Mouse (Mus musculus) CD4-positive, CD25-positive, alpha-beta regulatory T cell, adult 2 months (primary cell): ENCODE measurements at regions not wholly inside any gene's neighbourhood (a gene's known extent, or its start where the extent isn't known, plus 50 kb on each side); places are given as distances from the start of the nearest gene placed in this dataset.

Experiments
- DNase-seq: peaks from one replicate; pipeline ENCODE4 v3.0.0-alpha.2; 2012; ENCODE audit warnings: low read depth, low spot score

DNA sequence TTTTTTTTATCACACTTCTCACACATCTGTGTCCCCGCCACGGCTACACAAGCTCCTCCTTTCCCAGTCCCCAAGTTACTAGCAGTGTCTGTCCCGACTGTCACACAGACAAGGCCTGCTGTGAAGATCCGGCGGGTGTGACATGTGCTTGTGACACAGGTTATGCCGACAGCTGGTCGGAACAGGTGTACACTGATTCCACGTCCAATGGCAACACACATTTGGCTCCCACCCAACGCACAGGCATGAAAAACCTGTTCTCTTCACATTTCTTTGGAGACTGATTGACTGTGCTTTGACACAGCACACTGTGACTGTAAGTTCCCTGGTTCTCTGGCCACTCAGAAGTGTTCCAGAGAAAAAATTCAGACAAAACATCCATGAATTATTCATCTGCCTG lies 281.4 kb downstream of the En1 start:
- no peak for DNase-seq

DNA sequence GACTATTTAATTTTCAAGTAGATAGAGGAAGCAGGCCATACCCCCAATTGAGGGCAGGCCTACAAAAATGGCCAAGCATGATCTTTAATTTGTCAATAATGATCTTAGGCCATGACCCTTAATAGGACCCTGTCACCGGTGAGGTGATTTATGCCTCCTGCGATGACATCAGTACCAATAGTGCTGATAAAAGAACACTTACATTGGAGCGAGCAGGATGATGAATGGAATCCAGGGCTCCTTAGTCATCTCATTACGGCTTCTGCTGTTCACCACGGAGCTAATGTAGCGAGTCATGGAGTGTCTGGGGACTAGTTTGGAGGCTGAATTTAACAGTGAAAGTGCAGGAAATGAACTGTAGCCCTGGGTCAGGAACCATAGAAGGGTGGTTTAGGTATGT lies 308.6 kb downstream of the En1 start:
- no peak for DNase-seq

GRCm38 (mm10) chr1:120911962-120912670 lies 309.9 kb downstream of the En1 start:
- no peak for DNase-seq

GRCm38 (mm10) chr1:120921540-120921939 lies 319.3 kb downstream of the En1 start:
- DNase-seq: no peak

DNA sequence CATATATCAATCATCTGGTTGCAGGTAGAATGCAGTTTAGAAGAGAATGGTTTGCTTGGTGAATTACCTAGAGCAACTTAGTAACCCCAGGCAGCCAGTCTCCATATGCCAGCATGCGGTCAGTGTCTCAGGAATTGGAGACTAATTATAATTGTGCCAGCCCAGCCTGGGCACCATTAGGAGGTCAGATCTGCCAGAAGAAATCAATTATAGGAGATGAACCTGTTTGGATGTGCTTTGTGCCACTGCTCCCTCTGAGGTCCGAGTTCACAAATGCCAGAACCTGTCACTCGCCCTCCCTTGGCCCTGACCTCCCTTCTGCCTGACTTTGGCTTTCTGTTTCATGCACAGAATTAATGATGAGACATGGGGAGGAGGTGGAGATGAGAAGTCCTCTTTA lies 323.1 kb downstream of the En1 start:
- DNase-seq: no peak

DNA sequence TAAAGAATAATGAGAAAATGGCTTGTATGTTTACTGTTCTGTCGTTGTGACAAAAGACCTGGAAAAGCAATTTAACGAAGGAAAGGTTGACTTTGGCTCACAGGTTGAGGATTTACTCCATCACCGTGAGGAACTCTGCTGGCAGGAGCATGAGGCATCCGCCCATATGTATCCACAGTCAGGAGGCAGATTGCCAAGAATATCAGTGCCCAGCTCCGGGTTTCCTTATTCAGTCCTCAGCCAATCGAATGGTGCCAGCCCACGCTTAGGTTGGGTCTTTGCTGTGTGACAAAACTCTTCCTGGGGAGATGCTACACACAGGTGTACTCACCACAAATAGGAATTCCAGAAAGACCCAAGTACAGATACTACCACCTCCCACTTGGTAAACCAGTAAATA lies 327.9 kb downstream of the En1 start:
- DNase-seq: no peak

DNA sequence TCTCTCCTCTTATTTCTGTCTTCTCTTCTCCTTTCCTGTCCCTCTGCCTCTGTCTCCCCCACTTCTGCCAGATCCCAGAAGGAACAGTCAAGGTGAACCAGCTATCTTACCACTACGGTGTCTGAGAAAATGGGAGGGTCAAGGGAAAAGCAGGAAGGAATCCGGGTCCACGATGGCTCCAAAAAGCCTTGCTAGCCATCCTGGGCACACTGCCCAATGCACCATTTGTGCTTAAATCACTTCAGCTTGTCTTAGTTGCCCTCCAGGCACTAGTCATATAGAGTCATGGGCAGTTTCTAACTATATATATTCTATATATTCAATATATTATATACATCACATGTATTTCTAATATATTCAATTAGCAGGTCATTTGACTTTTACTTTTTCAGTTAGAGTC lies 333.1 kb downstream of the En1 start:
- DNase-seq: no peak

DNA sequence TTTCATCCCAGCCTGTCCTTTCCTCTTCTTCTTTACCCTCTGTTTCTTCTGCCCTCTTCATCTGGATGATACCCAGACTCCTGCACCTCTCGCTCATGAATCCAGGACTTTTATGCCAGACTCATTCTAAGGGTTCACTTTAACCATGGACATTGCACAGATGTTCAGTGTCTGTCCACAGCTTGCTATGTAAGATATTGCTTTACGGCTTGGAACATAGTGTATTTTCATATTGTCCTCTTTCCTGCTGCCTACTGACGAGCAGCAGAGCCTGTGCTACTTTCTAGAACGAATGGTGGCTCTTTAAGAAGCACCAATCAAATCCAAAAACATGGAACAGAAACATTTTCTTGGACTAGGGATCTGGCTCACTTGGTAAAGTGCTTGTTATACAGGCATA lies 341.5 kb downstream of the En1 start:
- no peak for DNase-seq

GRCm38 (mm10) chr1:120946349-120946748 lies 344.1 kb downstream of the En1 start:
- no peak for DNase-seq

DNA sequence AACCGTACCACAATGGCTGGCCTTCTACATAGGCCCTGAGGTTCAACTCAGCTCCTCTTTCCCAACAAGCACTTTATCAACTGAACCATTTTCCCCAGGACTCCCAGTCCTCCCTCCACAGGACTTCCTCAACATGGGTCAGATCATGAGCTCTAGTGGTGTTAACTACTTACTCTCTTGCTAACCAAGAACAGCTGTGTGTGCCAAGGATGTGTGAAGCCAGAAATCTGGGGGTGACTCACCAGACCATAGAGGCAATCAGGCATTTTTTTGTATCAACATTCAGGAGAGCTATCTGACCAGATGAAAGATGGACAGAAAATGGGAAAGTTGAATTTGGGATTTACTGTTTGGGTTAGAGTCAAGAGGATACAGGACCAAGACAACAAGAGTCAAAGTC lies 359.0 kb downstream of the En1 start:
- no peak for DNase-seq

- no peak for DNase-seq
Observed at GRCm38 (mm10) chr1:120961984-120962383, 359.8 kb downstream of the En1 start.

- no peak for DNase-seq
Observed at GRCm38 (mm10) chr1:120963477-120964178, 361.4 kb downstream of the En1 start.

DNA sequence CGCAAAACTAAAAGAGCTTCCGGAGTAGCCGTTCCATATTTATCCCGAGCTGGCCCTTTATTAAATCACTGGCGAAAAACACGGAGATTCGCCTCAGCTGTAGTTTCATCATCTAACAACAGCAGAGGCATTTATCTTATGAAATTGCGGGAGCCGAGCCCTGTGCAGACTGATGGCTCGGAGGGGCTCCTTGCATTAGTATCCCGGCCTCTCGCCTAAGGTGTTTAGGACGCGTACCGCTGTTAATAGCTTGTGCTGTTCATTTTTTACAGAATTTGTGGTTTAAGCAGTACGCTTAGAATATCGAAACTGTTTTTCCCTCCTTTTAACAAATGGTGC lies 361.9 kb downstream of the En1 start:
- no peak for DNase-seq

DNA sequence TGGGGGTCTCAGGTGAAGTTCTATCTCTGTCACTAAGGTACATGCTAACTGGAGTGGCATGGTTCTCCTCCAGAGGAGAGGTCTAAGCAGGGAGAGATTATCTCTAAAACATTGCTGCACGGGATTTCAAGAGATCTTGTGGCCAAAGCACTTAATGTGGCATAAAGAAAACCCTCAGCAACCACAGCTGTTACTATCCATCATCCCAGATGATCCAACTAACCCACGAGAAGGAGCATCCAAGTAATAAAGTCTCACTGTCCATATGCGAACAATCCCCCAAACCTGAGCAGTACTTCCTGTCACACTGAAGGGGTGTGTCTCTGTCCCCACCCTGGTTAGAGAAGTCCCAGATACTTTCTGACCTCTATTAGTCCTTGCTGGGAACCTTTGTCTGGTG lies 363.9 kb downstream of the En1 start:
- DNase-seq: no peak

DNA sequence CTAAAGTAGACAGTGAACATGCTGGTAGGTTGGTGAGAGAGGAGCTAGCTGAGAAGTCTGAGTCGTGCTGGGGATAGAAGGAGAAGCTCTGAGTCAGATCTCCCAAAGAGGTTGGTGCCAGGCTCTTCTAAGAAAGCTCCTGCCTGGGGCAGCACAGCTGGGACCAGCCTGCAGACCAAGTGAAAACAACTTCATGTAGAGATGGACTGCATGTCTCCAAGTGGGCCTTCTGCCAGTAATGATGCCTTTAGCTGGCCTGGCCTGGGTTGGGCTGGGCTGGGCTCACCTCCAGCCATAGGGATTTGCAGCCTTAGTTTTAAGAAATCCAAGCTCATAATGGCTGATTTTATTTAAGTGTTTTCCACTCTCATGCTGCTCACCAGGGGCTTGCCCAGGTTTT lies 357.7 kb downstream of the Insig2 start:
- DNase-seq: no peak

GRCm38 (mm10) chr1:121004535-121004934 lies 327.9 kb downstream of the Insig2 start:
- no peak for DNase-seq

GRCm38 (mm10) chr1:121005198-121005597 lies 327.2 kb downstream of the Insig2 start:
- no peak for DNase-seq

- DNase-seq: no peak
Observed at GRCm38 (mm10) chr1:121012126-121012525, 320.3 kb downstream of the Insig2 start.

DNA sequence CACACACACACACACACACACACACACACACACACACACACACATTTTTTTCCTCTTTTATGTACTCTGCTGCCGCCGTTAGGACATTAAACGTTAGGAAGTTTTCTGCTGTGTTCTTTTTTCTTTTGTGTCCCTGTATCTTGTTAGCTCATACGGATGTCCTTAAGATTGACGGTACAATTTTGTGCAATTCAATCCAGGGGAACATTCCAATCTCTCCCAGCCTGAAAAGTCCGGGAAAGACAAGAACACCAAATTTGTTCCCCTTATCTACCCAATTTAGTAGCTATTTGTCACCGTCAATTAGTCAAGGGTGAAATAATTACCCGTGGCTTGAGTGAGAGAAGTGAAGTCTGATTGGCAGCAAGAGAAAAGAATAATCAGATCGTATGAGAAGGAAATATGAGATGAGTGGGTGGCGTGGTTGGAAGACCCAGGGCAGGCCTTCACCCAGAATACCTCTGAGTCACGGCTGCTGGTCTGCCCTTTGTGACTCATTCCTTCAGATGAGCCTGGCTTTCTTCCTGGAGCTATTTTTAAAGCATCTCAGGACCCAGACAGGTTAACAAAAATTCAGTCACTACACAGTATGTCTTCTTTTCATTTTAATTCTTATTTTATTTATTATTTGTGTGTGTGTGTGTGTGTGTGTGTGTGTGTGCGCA lies 318.4 kb downstream of the Insig2 start:
- DNase-seq: no peak

GRCm38 (mm10) chr1:121029375-121029774 lies 303.0 kb downstream of the Insig2 start:
- no peak for DNase-seq

DNA sequence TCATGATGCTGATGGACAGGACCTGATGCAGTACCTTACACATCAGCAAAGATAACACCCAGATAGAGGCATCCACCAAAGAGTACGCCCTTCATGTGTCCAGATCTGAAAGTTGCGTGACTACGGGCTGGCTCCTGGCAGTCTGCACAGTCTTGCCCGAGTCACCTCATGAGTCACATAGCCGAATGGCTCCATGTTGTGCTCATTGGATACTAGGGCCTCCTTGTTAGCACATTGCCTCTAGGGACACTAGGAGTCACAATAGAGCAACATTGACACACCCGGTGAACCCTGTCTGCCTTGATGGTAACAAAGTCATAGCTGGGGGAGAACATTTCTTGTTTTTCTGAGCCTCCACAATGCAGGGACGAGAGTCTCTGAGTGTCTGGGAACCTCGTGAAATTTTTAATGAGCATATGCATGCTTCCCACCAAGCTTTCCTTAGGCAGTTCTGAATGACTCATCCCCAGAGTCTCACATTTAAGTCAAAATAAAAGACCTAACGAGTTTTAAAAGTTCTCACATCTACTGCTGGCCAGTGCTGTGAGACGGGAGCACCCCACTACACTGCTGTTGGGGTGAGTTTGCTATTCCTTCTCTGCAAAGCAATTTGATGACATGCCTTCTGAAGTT lies 297.5 kb downstream of the Insig2 start:
- no peak for DNase-seq

- no peak for DNase-seq
Observed at GRCm38 (mm10) chr1:121046581-121046980, 285.8 kb downstream of the Insig2 start.

DNA sequence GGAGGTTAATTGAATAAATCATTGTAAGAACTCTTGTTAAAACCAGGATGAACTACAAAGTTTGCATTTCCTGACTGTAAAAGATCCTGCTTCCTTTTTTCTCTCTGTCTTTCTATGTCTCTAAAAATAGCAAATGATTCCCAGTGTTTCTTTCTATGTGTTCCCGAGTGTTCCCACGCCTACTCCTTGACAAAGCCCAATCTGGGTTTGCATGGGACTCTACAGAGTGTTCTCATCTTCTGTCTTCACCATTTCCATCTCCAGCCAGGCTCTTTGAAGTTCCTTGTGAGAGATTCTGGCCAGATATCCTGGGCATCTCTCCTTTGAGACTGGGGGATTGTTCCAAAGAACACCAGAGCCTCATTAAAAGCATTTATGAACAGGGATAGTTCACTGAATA lies 285.0 kb downstream of the Insig2 start:
- no peak for DNase-seq
